26 mouse cellular contexts compared by ENCODE assay signal in the genomic region with DNA sequence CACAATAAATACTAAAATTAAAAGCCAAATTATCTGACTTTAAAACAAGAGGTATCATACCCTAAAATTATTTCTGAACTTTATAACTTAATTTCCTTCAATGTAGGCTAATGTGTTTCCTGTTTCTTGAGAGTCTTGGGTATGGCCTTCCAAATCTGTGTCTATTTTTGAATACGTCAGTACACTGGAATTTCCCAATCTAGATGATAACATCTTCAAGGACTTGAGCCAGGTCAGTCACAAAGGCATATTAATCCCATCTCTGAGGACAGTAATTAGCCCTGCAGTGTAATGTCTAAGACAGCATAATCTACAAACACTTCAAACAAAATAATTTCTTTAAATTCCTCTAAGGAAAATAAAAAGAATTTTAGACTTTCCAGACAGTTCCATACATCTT. TPM values are rescaled to one million over a fixed set of nuclear protein-coding genes. Genes with fewer than 3 reads are reported as not detected.
DNase-seq lines count a peak whose midpoint lies in the region; ATAC-seq lines count a peak whose summit lies in the region.
"Had no signal": no experiment of that assay in that cellular context is flagged by ENCODE, and none has a peak within 500 bp of the region (broad histone marks: within the 10 kb centered on the region; RNA-seq: fewer than 3 reads in every experiment).

No protein-coding gene starts in this region.

- H3K36me3 ChIP-seq in heart, embryonic 12.5 days, result no peaks in the 10 kb centered on the region; the same call in 1 of the 2 replicates
- no peaks in the 10 kb centered on the region for H3K36me3 ChIP-seq in forebrain, embryonic 10.5 days (replicated peaks)
- H3K36me3 ChIP-seq: embryonic facial prominence, embryonic 12.5 days; embryonic facial prominence, embryonic 15.5 days; forebrain, embryonic 12.5 days; forebrain, embryonic 15.5 days; G1E had no signal

- H3K9ac ChIP-seq in heart, embryonic 12.5 days, result no peak overlapping the region
- H3K9ac ChIP-seq: embryonic facial prominence, embryonic 12.5 days; embryonic facial prominence, embryonic 15.5 days; forebrain, embryonic 12.5 days; forebrain, embryonic 15.5 days; hindbrain, embryonic 14.5 days had no signal

- DNase-seq in heart, adult 11 months, result peak; percentile 79
- peak; percentile 26 to 60 for DNase-seq in heart, adult 9 months (ENCODE audit: low spot score in 2 of 2)
- DNase-seq in heart, postnatal 14 days, result no peak
- peak; percentile 43 for DNase-seq in lung, postnatal 25 days (ENCODE audit: low spot score)
- DNase-seq in lung, postnatal 10 days, result no peak
- no peak for DNase-seq in forebrain, embryonic 10.5 days (ENCODE audit: extremely low spot score, low spot score)
- DNase-seq: adrenal gland, postnatal 10 days; adrenal gland, postnatal 36 days; B cell, adult 2 months; cerebellum, adult 11 months; cerebellum, adult 2 months; cerebellum, postnatal 25 days; gastrocnemius, postnatal 10 days; heart, postnatal 4 days had no signal

- H3K27ac ChIP-seq in heart, embryonic 12.5 days (ENCODE audit: poor library complexity, severe bottlenecking), result no peak overlapping the region
- no peak overlapping the region for H3K27ac ChIP-seq in forebrain, embryonic 10.5 days
- H3K27ac ChIP-seq: embryonic facial prominence, embryonic 12.5 days; embryonic facial prominence, embryonic 15.5 days; forebrain, embryonic 12.5 days; forebrain, embryonic 15.5 days; hindbrain, embryonic 14.5 days; hindbrain, postnatal 0 days had no signal

- H3K9me3 ChIP-seq in heart, embryonic 12.5 days (replicated peaks), result no peaks in the 10 kb centered on the region
- H3K9me3 ChIP-seq in forebrain, embryonic 10.5 days, result no peaks in the 10 kb centered on the region
- H3K9me3 ChIP-seq: embryonic facial prominence, embryonic 12.5 days; embryonic facial prominence, embryonic 15.5 days; forebrain, embryonic 12.5 days; forebrain, embryonic 15.5 days; G1E had no signal

- H3K4me3 ChIP-seq in heart, embryonic 12.5 days, result no peak overlapping the region
- H3K4me3 ChIP-seq in forebrain, embryonic 10.5 days, result no peak overlapping the region
- H3K4me3 ChIP-seq: embryonic facial prominence, embryonic 12.5 days; embryonic facial prominence, embryonic 15.5 days; forebrain, embryonic 12.5 days; forebrain, embryonic 15.5 days had no signal

- no peaks in the 10 kb centered on the region for H3K27me3 ChIP-seq in heart, embryonic 12.5 days (replicated peaks)
- H3K27me3 ChIP-seq in forebrain, embryonic 10.5 days (ENCODE audit: poor library complexity, severe bottlenecking), result peaks cover 3% of the 10 kb centered on the region; the same call in 1 of the 2 replicates
- H3K27me3 ChIP-seq: CH12.LX; embryonic facial prominence, embryonic 12.5 days; embryonic facial prominence, embryonic 15.5 days; forebrain, embryonic 12.5 days; forebrain, embryonic 15.5 days; Patski had no signal

- H3K4me1 ChIP-seq in heart, embryonic 12.5 days (replicated peaks), result peaks cover 10% of the 10 kb centered on the region; the same call in 1 of the 2 replicates
- H3K4me1 ChIP-seq in forebrain, embryonic 10.5 days, result peaks cover 22% of the 10 kb centered on the region

- 51% methylated on average over 1 of the region's 1 CpGs for WGBS in heart, embryonic 12.5 days
- WGBS in forebrain, embryonic 10.5 days, result 78% methylated on average over 1 of the region's 1 CpGs

- intact Hi-C loops in heart, postnatal 14 days (cut with DNase I), result loop anchor here (5.0 to 10.0 kb wide), 3 partner anchors 65 to 492 kb away; no protein-coding TSS in a partner anchor

- no peak overlapping the region for H3K4me2 ChIP-seq in heart, embryonic 12.5 days
- H3K4me2 ChIP-seq: embryonic facial prominence, embryonic 12.5 days; embryonic facial prominence, embryonic 15.5 days; forebrain, embryonic 12.5 days; forebrain, embryonic 15.5 days; hindbrain, embryonic 14.5 days had no signal

- ATAC-seq in heart, embryonic 12.5 days (ENCODE audit: insufficient number of reproducible peaks, low FRiP score), result no peak
- ATAC-seq: forebrain, embryonic 15.5 days; hindbrain, postnatal 0 days; inflammation-experienced regulatory T-cells, adult 6 months; intestine, embryonic 16.5 days; Patski had no signal

RNA-seq across cellular contexts. Expression of a gene that starts 17.8 kb away (rescaled TPM):
- polyA plus RNA-seq in heart, embryonic 12.5 days (2016; fragmentation: Nextera tagmentation; extraction: Ambion mirVana), result 33.8 and 34.3 TPM in 2 replicates
- 10 to 100 TPM; 28.6 to 32.8 TPM for total RNA-seq in heart, postnatal 14 days (2021)
- 56.5 and 58.7 TPM in 2 replicates for polyA plus RNA-seq in forebrain, embryonic 10.5 days (2016; fragmentation: Nextera tagmentation; extraction: Ambion mirVana)
- polyA plus RNA-seq: G1E had no signal

Comparison
In these comparisons a context has a peak if more than half of its experiments do, and no peak if none do; other contexts are left out.
1. DNase-seq: peak in heart, adult 11 months (single experiment), heart, adult 9 months (2 of 2) and lung, postnatal 25 days (single experiment); none in heart, postnatal 14 days (0 of 2), lung, postnatal 10 days (single experiment) and forebrain, embryonic 10.5 days (single experiment).